Mouse (Mus musculus): ENCODE results near the gene Vash2. TPM values are rescaled to one million over a fixed set of nuclear protein-coding genes. Genes with fewer than 3 reads are reported as not detected.

Gene Vash2
- polyA plus RNA-seq, 1 experiment from 2014 or later, result 66.2 TPM

- Histone ChIP-seq H3K36me3 (ENCODE audit: control insufficient read depth, insufficient read depth, low read length) (peaks cover 3% of the 10 kb centered on the region), H3K9me3 (replicated peaks; ENCODE audit: control insufficient read depth, low read length) (no peaks in the 10 kb centered on the region), H3K9ac (ENCODE audit: low read depth, low read length) (no peak overlapping the region), H3K27me3 (ENCODE audit: control insufficient read depth, insufficient read depth, low read length) (no peaks in the 10 kb centered on the region), H3K4me3 (ENCODE audit: low read depth, low read length) (no peak overlapping the region), H3K4me1 (ENCODE audit: control insufficient read depth, insufficient read depth, low read length) (no peaks in the 10 kb centered on the region), H3K4me2 (no peak overlapping the region), H3K27ac (ENCODE audit: low read depth, low read length) (no peak overlapping the region)
- ATAC-seq (replicated peaks; ENCODE audit: insufficient number of reproducible peaks, low FRiP score, low TSS enrichment), result no peak
- WGBS (ENCODE audit: insufficient replicate concordance), result 67% methylated on average over 9 of the region's 9 CpGs
Observed at GRCm38 (mm10) chr1:190898899-190899575, 80.1 kb downstream of the Vash2 start.

GRCm38 (mm10) chr1:190898186-190898585 is 80.9 kb downstream of the Vash2 start:
- no peak for ATAC-seq (replicated peaks; ENCODE audit: insufficient number of reproducible peaks, low FRiP score, low TSS enrichment)
- no peak overlapping the region for H3K9ac ChIP-seq (ENCODE audit: low read depth, low read length)
- no peak overlapping the region for H3K4me2 ChIP-seq
- H3K27ac ChIP-seq (ENCODE audit: low read depth, low read length), result no peak overlapping the region
- H3K9me3 ChIP-seq (replicated peaks; ENCODE audit: control insufficient read depth, low read length), result no peaks in the 10 kb centered on the region
- H3K4me1 ChIP-seq (ENCODE audit: control insufficient read depth, insufficient read depth, low read length), result no peaks in the 10 kb centered on the region
- WGBS (ENCODE audit: insufficient replicate concordance), result 86% methylated on average over 3 of the region's 3 CpGs
- no peaks in the 10 kb centered on the region for H3K27me3 ChIP-seq (ENCODE audit: control insufficient read depth, insufficient read depth, low read length)
- H3K36me3 ChIP-seq (ENCODE audit: control insufficient read depth, insufficient read depth, low read length), result peaks cover 3% of the 10 kb centered on the region
- no peak overlapping the region for H3K4me3 ChIP-seq (ENCODE audit: low read depth, low read length)

Other genes with a start within 250 kb of the Vash2 start
- 8.9 and 11.3 TPM in 2 replicates for gene Rps6kc1, start 67.5 kb downstream of the Vash2 start, polyA plus RNA-seq (2014; fragmentation: Nextera tagmentation; extraction: Ambion mirVana)
- 32.3 and 34.6 TPM in 2 replicates for gene Angel2, start 54.2 kb downstream of the Vash2 start, polyA plus RNA-seq (2014; fragmentation: Nextera tagmentation; extraction: Ambion mirVana)
- gene Flvcr1, start 46.9 kb upstream of the Vash2 start, polyA plus RNA-seq (2014; fragmentation: Nextera tagmentation; extraction: Ambion mirVana), result 5.4 and 5.6 TPM in 2 replicates
- gene Spata45, start 57.3 kb upstream of the Vash2 start, polyA plus RNA-seq (2014; fragmentation: Nextera tagmentation; extraction: Ambion mirVana), result 0.86 TPM in 1 of 2 replicates, not detected in the other
- 19.6 and 20.3 TPM in 2 replicates for gene Tatdn3, start 83.6 kb upstream of the Vash2 start, polyA plus RNA-seq (2014; fragmentation: Nextera tagmentation; extraction: Ambion mirVana)
- gene Nsl1, start 83.7 kb upstream of the Vash2 start, polyA plus RNA-seq (2014; fragmentation: Nextera tagmentation; extraction: Ambion mirVana), result 12.7 and 14.0 TPM in 2 replicates
- 3.9 and 5.1 TPM in 2 replicates for gene Batf3, start 118.6 kb upstream of the Vash2 start, polyA plus RNA-seq (2014; fragmentation: Nextera tagmentation; extraction: Ambion mirVana)
- not detected in 2 replicates for gene Fam71a, start 185.5 kb upstream of the Vash2 start, polyA plus RNA-seq (2014; fragmentation: Nextera tagmentation; extraction: Ambion mirVana)
- 13.7 and 17.4 TPM in 2 replicates for gene Atf3, start 238.7 kb upstream of the Vash2 start, polyA plus RNA-seq (2014; fragmentation: Nextera tagmentation; extraction: Ambion mirVana)